Comparison of ENCODE assay signal across 10 mouse cellular contexts in the genomic region with DNA sequence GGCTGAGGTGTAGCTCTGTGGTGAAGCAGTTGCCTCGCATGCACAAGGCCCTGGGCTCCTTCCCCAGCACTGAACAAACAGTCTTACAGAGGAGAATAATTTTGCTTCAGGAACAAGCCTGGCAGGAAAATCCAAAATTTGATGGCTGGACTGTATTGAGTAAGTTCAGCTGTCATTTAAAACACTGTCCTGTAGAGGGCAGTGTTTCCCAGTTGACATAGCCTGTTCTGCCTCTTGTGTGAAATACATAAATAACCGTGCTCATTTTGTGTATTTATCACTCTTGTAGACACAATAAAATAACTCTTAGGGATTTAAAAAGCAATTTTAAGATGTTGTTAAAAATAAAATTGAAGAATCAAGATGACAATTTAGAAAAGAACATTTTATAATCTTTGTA. TPM values are rescaled to one million over a fixed set of nuclear protein-coding genes. Genes with fewer than 3 reads are reported as not detected.
A peak's percentile ranks its signal among the peaks of the same experiment; 100 is the strongest.
DNase-seq lines count a peak whose midpoint lies in the region; ATAC-seq and TF ChIP-seq lines count a peak whose summit lies in the region.
"Had no signal": no experiment of that assay in that cellular context is flagged by ENCODE, and none has a peak within 500 bp of the region (broad histone marks: within the 10 kb centered on the region; RNA-seq: fewer than 3 reads in every experiment).

No protein-coding gene starts in this region.

- H3K36me3 ChIP-seq in kidney, embryonic 16.5 days (ENCODE audit: insufficient read depth, low read length): no peaks in the 10 kb centered on the region; the same call in 1 of the 2 replicates
- no peaks in the 10 kb centered on the region for H3K36me3 ChIP-seq in ES-Bruce4 (ENCODE audit: control insufficient read depth, insufficient read depth, low read length, poor library complexity, severe bottlenecking)
- H3K36me3 ChIP-seq in limb, embryonic 14.5 days (ENCODE audit: control insufficient read depth, insufficient read depth, low read length): peaks cover 20% of the 10 kb centered on the region

- no peak overlapping the region for H3K4me2 ChIP-seq in kidney, embryonic 16.5 days (replicated peaks; ENCODE audit: low read depth, low read length)
- no peak overlapping the region for H3K4me2 ChIP-seq in limb, embryonic 14.5 days (replicated peaks; ENCODE audit: low read depth, low read length, severe bottlenecking)
- H3K4me2 ChIP-seq: embryonic facial prominence, embryonic 13.5 days; liver, embryonic 13.5 days had no signal

- DNase-seq in kidney, adult 18-20 months: peak; percentile 12
- peak in 1 of 2 experiments; percentile 39 for DNase-seq in cerebellum, adult 2 months
- DNase-seq in limb, embryonic 14.5 days (ENCODE audit: low spot score): peak; percentile 87
- no peak for DNase-seq in urinary bladder, postnatal 4 days (ENCODE audit: low spot score in 2 of 2)
- DNase-seq: liver, embryonic 13.5 days had no signal

- no peaks in the 10 kb centered on the region for H3K4me1 ChIP-seq in kidney, embryonic 16.5 days (ENCODE audit: insufficient read depth, low read length)
- peaks cover 2% of the 10 kb centered on the region for H3K4me1 ChIP-seq in ES-Bruce4 (ENCODE audit: control insufficient read depth, insufficient read depth, low read length)
- H3K4me1 ChIP-seq in cerebellum, adult 2 months (ENCODE audit: control insufficient read depth, insufficient read depth, low read length): no peaks in the 10 kb centered on the region; the same call in 1 of the 2 replicates
- no peaks in the 10 kb centered on the region for H3K4me1 ChIP-seq in limb, embryonic 14.5 days (ENCODE audit: control insufficient read depth, insufficient read depth, low read length)
- H3K4me1 ChIP-seq: embryonic facial prominence, embryonic 13.5 days; liver, embryonic 13.5 days had no signal

- WGBS in kidney, embryonic 16.5 days: 24% methylated on average over 2 of the region's 2 CpGs
- WGBS in cerebellum, adult 2 months: 31% methylated on average over 2 of the region's 2 CpGs
- WGBS in limb, embryonic 14.5 days: 29% methylated on average over 2 of the region's 2 CpGs

- H3K27me3 ChIP-seq in kidney, embryonic 16.5 days (ENCODE audit: insufficient read depth, low read length): no peaks in the 10 kb centered on the region
- H3K27me3 ChIP-seq in ES-Bruce4 (ENCODE audit: control insufficient read depth, insufficient read depth, low read length, poor library complexity, severe bottlenecking): no peaks in the 10 kb centered on the region
- no peaks in the 10 kb centered on the region for H3K27me3 ChIP-seq in cerebellum, adult 2 months (ENCODE audit: control insufficient read depth, insufficient read depth, low read length)
- H3K27me3 ChIP-seq in limb, embryonic 14.5 days (ENCODE audit: control insufficient read depth, insufficient read depth, low read length): no peaks in the 10 kb centered on the region
- H3K27me3 ChIP-seq: embryonic facial prominence, embryonic 13.5 days; liver, embryonic 13.5 days had no signal

- H3K4me3 ChIP-seq in kidney, embryonic 16.5 days (ENCODE audit: low read length): no peak overlapping the region
- H3K4me3 ChIP-seq in ES-Bruce4 (ENCODE audit: low read depth, low read length): no peak overlapping the region
- H3K4me3 ChIP-seq in cerebellum, adult 2 months (replicated peaks; ENCODE audit: insufficient read depth, low read depth, low read length): no peak overlapping the region
- H3K4me3 ChIP-seq in limb, embryonic 14.5 days (replicated peaks; ENCODE audit: low read length): no peak overlapping the region
- H3K4me3 ChIP-seq: embryonic facial prominence, embryonic 13.5 days; liver, embryonic 13.5 days had no signal

- peak; percentile 7 for TF ChIP-seq CTCF in ES-Bruce4 (IDR thresholded peaks at IDR 0.05; ENCODE audit: low read depth, low read length)
- peak; percentile 24; the same call in 1 of the 2 replicates for TF ChIP-seq CTCF in cerebellum, adult 2 months (IDR thresholded peaks at IDR 0.05; ENCODE audit: borderline replicate concordance, insufficient read depth, low read depth, low read length)

- H3K27ac ChIP-seq in kidney, embryonic 16.5 days (ENCODE audit: low read length): no peak overlapping the region
- no peak overlapping the region for H3K27ac ChIP-seq in ES-Bruce4 (ENCODE audit: insufficient read depth, low read length)
- no peak overlapping the region for H3K27ac ChIP-seq in cerebellum, adult 2 months (ENCODE audit: insufficient read depth, low read length)
- no peak overlapping the region for H3K27ac ChIP-seq in limb, embryonic 14.5 days (replicated peaks; ENCODE audit: low read depth, low read length)
- H3K27ac ChIP-seq: embryonic facial prominence, embryonic 13.5 days; liver, embryonic 13.5 days had no signal

- no peak overlapping the region for H3K9ac ChIP-seq in kidney, embryonic 16.5 days (replicated peaks; ENCODE audit: low read length)
- H3K9ac ChIP-seq in ES-Bruce4 (ENCODE audit: low read depth, poor library complexity, severe bottlenecking): no peak overlapping the region
- H3K9ac ChIP-seq in limb, embryonic 14.5 days (ENCODE audit: low read depth, low read length, severe bottlenecking): no peak overlapping the region
- H3K9ac ChIP-seq: embryonic facial prominence, embryonic 13.5 days; liver, embryonic 13.5 days had no signal

- TF ChIP-seq POLR2A in ES-Bruce4 (IDR thresholded peaks at IDR 0.05; ENCODE audit: insufficient read depth, low read length): no peak
- TF ChIP-seq POLR2A in cerebellum, adult 2 months (IDR thresholded peaks at IDR 0.05; ENCODE audit: borderline replicate concordance, insufficient read depth, low read length): no peak
- TF ChIP-seq POLR2A in limb, embryonic 14.5 days (IDR thresholded peaks at IDR 0.05; ENCODE audit: borderline replicate concordance, extremely low read depth, insufficient read depth, insufficient read length): no peak

- ATAC-seq in kidney, embryonic 16.5 days (ENCODE audit: low FRiP score, low TSS enrichment): no peak
- peak; percentile 56 to 74; a peak in 3 of 4 replicates for ATAC-seq in hematopoietic stem cell, adult 5-6 weeks (replicated peaks in 1 of 2; ENCODE audit: insufficient read depth in 1 of 2, low FRiP score in 2 of 2, low TSS enrichment in 1 of 2, low read depth in 1 of 2, poor library complexity in 2 of 2, severe bottlenecking in 2 of 2)
- ATAC-seq in limb, embryonic 14.5 days (ENCODE audit: low FRiP score, low read depth): no peak
- peak; percentile 70 for ATAC-seq in neutrophil, adult 5-6 weeks (ENCODE audit: extremely low read depth, insufficient number of reproducible peaks, low FRiP score, poor library complexity, severe bottlenecking)

- H3K9me3 ChIP-seq in kidney, embryonic 16.5 days (ENCODE audit: low read length): no peaks in the 10 kb centered on the region
- no peaks in the 10 kb centered on the region for H3K9me3 ChIP-seq in ES-Bruce4 (replicated peaks; ENCODE audit: control insufficient read depth, insufficient read depth, low read length, poor library complexity, severe bottlenecking)
- no peaks in the 10 kb centered on the region for H3K9me3 ChIP-seq in limb, embryonic 14.5 days (ENCODE audit: control insufficient read depth, low read length)
- H3K9me3 ChIP-seq: embryonic facial prominence, embryonic 13.5 days; liver, embryonic 13.5 days had no signal

- TF ChIP-seq EP300 in ES-Bruce4 (IDR thresholded peaks at IDR 0.05; ENCODE audit: insufficient read depth, low read depth, low read length): no peak

RNA-seq across cellular contexts. Expression of gene Acbd6, which starts 18.5 kb away (rescaled TPM):
- polyA plus RNA-seq in kidney, embryonic 16.5 days (2015; fragmentation: Nextera tagmentation; extraction: Ambion mirVana): 64.5 and 68.4 TPM in 2 replicates
- polyA plus RNA-seq in ES-Bruce4 (2011; ENCODE audit: insufficient read depth, insufficient read length, low read depth, missing spikeins): 62.2 and 78.4 TPM in 2 replicates
- 78.4 and 85.0 TPM in 2 replicates for polyA plus RNA-seq in cerebellum, adult 2 months (2012; rRNA removed)
- 26.7 and 36.8 TPM in 2 replicates for total RNA-seq in hematopoietic stem cell, adult 5-6 weeks (2017)
- polyA plus RNA-seq in limb, embryonic 14.5 days (2012; rRNA removed): 88.3 and 117 TPM in 2 replicates
- 87.9 and 88.4 TPM in 2 replicates for polyA plus RNA-seq in limb, embryonic 14.5 days (2014; fragmentation: Nextera tagmentation; extraction: Ambion mirVana)
- 10.2 and 23.6 TPM in 2 replicates for total RNA-seq in neutrophil, adult 5-6 weeks (2017)

Comparison
In these comparisons a context has a peak if more than half of its experiments do, and no peak if none do; other contexts are left out.
1. DNase-seq: peak in kidney, adult 18-20 months (single experiment) and limb, embryonic 14.5 days (single experiment); none in urinary bladder, postnatal 4 days (0 of 2).
2. ATAC-seq: peak in hematopoietic stem cell, adult 5-6 weeks (2 of 2) and neutrophil, adult 5-6 weeks (single experiment); none in kidney, embryonic 16.5 days (single experiment) and limb, embryonic 14.5 days (single experiment).